Mouse (Mus musculus): Measurements from ENCODE around the gene A1cf.

Gene A1cf

DNA sequence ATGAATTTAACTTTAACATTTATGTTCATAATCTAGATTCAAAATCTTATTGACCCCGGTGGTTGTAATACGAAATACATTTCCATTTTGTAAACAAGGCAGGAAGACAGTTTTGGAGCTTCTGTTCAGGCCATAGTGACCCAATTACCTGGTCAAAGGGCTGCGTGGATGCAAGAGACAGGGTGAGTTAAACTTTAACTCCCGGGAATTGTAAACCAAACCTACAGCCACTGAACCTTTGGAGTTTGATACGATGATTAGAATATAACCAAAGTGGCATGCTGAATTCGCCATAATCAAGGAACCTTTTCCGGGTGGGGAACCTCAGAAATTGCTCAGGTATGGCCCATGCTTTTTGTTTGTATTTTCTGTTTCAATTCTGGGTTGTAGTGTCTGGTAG, at the start of gene A1cf:
Gene A1cf (plus strand): TSS at position 244 of the 400 bp plus-strand sequence.
- DNase-seq (ENCODE audit: low spot score) = no peak

DNA sequence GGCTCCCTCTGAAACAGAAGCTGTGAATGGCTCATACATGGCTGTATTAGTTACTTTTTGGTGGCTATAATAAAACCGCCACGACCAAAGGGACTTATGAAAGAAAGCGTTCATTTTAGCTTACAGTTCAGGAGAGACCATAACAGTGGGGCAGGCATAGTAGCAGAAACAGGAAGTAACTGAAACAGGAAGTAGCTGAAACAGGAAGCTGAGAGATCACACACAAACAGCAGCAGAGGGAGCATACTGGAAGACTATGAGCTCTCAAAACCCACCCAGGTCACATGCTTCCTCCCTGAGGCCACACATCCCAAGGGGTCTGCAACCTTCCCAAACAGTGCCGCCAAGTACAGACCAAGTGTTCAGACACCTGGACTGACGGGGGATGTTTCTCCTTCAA, 34.3 kb upstream of the A1cf start:
- no peak for DNase-seq (ENCODE audit: low spot score)

DNA sequence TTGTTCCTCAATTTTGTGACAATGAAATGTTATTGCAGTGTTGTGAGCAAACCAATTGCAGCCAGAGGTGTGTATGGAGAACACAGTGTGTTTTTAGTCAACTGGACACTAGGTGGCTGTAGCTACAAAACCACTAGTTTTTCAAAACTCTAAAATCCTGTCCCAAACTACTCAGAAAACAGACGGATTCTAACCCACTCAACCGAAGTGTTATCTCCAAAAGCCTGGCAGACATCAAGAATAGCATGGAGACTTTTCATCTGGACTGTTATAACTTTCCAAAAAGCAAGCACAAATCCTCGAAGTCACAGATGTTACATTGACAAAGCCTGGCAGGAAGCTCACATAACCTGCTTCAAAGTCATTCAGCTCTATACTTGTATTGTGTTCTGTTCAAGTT, 6.7 kb upstream of the A1cf start:
- no peak for DNase-seq (ENCODE audit: low spot score)

DNA sequence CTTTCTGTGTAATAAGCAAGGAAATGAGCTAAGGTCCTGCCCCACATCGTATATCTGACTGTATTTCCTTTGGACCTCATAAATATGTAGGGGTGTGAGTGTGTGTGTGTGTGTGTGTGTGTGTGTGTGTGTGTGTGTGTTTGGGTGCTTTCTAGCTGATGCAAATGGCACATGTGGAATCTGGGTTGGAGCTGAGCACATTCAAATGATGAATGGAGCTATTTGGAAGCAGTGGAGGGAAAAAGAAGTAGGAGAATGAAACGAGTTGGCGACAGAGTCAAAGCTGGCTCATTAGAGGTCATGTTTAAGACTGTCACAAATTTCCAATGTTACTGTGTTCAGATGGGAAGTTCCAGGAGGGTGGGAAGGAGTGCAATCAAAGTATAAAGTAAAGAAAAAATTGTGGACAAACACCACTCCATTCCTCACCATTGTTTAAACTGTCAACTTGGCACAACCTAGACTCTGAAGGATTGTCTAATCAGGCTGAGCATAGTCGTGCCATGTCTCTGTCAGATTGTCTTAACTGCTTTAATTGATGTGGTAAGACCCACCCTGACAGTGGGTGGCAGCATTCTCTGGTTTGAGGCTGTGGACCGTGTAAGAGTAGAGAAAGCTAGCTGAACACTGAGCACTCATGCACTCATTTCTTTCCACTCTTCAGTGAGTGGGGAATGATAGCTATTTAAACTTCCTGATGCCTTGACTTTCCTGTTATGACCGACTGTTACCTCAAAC, 5.9 kb upstream of the A1cf start:
- DNase-seq (ENCODE audit: low spot score) = no peak

DNA sequence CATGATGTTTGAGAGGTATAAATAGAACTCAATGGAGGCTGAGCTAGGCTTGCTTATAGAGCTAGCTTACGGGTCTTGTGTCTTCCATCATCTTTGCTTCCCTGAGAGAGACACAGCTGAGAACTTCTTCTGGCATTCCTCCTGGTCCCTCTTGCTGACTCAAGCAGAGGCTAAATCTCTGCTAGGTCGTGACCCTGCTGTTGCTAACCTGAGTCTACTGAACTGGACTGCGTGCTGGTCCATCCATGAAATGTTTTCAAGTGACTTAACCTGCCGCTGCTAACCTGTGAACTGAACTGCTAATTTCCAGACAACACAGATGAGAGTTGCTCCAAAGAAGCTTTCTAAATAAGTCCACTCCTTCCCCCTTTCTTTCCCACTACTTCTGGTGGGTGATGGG, 3.1 kb upstream of the A1cf start:
- DNase-seq (ENCODE audit: low spot score) = no peak

DNA sequence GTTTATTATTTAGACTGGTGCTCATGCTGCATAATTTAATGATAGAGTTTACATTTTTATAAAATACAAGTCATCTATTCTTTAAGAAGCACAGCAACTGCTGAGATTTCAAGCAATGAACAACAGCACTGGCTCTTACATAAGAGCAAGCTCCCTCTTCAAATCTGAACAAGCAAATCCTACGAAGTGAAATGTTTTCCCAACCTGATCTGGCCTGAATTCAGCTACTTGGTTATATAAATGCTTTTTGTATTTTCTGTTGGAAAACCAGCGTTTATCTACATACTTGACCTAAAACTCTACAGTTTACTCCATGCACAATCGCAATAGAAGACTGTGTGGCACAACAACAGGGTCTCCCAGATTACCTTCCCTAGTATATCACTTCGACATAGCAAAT, 488 bp upstream of the A1cf start:
- no peak for DNase-seq (ENCODE audit: low spot score)

DNA sequence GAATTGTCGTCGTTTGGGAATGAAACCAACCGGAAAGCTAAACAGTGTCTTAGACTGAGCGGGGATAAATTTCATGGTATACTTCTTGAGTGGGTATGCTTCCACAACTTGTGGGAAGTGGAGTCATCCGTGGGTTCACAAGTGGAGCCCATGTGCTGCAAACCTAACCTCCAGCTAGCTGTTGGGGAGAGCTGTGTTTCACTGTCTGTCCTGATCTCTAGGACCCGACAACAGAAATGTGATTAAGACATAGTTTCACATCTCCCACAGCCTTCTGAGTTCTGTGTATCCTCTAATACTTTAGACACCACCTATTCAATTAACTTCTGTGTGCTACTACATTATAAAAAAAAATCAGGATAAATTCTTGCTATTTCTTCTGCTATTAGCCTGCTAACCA, 407 bp downstream of the A1cf start:
- DNase-seq (ENCODE audit: low spot score) = no peak

DNA sequence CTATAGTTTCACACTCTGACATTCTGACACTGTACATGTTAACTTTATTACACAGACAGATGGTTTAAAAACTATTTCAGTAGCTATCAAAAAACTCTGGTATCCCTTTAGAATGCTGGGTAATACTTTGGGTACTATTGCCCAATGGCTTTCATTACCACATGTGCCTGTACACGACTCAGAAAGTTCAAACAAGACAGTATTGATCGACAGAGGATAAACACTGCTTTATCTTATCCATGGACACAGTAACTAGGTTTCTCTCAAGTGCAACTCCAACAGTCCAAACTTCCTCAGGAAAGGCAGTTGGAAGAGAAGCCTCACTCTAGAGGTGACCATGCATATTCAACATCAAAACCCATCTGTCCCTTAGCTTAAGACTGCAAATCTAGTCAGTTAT, 2.8 kb downstream of the A1cf start:
- DNase-seq (ENCODE audit: low spot score) = no peak

DNA sequence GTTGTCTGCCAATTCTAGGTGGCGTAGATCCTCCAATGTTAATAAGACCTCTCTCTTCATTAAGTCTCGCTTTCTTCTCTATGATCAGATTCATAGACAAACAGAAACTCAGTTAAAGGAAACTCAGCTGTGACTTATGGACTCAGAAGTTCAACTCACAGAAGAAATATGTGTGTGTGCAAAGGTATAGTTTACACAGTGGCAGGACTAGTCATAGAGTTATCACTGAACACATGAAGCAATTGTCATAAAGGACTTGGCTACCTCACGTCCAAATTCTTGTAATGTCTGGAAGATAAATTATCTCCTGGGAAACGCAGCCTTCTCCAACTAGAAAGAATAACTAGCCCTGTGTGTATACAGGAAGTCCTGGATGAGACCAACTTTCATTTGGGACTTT, 9.4 kb downstream of the A1cf start:
- no peak for DNase-seq (ENCODE audit: low spot score)

DNA sequence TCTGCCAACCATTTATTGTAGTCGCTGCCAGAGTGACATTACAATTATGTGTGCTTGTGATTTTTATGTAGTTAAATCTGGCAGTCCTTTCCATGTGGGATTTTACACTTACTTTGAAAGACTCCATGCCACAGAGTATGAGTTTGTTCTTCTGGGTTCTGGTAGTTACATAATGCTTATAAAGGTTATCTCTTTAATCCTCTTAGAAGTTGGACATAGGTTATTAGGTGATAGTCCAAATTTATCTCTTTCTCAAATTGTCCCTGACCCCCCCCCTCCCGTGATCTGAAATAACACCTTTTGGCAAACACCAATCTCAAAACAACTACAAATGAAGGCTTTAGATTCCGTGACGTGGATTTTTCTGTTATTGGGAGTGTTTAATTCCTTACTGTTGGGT, 16.0 kb downstream of the A1cf start:
- no peak for DNase-seq (ENCODE audit: low spot score)

DNA sequence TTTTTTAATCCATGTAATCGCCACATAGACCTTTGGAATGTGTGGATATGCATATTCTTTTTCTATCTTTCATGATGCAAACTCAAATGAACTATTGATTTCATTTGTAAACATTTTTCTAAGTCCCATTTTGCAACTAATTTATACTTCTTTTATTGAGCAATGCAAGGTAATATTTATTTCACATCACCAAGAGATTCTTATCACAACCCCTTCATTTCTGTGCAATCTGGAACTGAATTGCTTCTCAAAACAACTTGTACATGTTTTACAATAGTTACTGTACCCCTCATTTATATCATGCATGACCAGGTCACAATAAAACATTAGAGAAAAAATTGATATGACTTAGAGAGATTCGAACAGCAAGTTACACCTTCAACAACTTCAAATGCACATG, 18.7 kb downstream of the A1cf start:
- DNase-seq (ENCODE audit: low spot score) = no peak

DNA sequence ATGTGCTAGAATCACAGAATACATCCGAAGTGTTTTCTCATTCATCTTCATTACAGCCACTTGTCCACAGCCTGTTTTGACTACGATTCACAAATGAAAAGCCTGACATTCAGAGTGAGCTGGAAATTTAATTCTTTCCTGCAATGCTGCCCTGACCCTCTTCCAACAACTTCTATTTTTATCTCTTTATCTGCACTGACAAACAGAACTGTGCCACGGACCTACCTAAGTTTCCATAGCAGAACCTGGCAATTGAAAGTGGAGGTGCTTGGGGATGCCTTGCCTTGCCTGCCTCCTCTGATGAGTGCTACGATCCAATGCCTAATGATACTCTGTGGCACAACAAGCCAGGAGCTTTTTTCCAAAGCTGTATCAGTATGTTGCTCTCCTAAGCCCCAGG, 21.4 kb downstream of the A1cf start:
- no peak for DNase-seq (ENCODE audit: low spot score)

DNA sequence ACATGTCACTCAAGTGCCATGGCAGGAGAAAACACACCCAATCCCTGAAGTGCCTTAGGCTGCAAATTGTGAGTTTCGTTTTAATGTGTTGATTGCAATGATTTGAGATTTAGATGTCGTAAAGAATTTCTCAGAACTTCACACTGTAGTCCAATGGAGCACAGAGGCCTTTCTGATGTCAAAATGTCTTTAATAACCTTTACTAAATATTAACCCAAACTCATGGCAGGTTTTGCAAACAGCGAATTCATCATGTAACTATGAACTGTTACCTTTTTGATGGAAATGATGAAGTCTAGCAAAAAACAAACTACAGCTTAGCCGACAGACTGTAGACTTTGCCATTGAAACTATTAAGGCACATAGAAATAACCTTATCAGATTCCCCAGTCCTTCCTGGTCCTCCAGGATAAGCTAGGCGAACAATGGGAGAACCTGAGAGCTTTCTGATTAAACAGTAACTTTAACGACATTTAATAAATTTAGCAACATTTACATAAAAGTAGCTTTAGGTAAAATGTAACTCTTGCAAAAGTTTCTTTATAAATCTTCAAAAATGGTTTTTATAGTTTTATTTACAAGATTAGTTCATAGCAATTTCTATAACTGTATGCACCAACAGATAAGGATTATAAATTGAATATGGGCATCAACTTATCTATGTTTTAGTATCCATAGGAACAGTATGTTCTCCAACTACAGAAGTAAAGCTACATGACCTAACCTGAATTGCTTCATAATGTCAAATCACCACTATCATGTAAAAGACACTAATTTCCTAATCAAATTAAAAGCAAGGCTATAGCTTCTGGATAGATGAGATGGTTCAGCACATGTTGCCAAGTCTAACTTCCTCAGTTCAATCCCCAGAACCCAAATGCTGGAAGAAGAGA, 22.7 kb downstream of the A1cf start:
- no peak for DNase-seq (ENCODE audit: low spot score)

DNA sequence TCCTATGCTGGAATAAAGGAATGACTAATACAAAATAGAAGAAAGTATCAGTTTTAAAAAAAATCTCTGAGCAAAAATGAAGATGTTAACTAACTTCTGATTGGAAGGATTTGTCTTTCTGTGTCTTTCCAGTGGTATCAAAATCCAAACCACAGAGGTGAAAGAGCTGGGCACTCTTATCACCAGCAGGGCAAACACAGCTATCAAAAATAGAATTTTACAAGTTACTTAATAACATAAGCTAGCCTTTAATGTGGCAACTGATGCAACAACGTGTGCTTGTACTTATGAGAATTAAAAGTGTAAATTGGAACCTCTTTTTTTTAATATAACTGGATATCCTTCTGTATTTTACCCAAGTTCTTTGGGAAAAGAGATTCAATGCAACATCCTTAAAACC, 27.4 kb downstream of the A1cf start:
- DNase-seq (ENCODE audit: low spot score) = no peak

DNA sequence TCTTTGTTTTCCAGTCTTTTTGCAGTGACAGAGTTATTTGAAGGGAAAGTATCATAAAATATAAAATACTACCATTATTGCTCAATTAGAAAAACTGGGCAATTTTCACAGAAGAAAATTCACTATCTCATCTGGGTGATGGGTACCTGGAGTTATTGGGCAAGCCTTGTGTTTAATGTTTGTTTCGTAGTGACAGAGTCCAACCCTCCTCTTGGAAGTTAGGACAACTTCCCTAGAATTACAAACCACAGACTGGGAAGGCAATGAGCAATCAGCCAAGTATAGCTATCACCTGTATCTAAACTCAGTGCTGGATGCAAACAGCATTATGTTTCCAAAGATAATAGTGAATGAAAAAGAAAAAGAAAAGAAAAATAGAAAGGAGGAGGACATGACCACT, 28.1 kb downstream of the A1cf start:
- no peak for DNase-seq (ENCODE audit: low spot score)

DNA sequence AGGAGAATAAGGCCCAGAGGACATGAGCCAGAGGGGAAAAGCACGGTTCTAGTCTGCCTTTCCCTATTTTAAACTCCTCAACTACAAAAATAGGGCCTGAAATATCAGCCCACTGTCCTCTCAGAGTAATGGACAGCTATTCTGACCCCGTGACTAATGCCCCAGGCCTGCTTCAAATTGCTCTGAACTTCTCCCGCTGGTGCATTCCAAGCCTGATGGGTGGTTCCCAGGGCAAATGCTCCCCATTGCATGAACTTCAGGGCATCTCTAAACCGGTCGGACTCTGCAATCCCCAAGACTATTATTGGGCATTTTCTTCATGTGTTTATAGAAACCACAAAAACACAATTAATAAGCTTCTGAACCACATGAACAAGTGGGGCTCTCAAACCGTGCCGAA, 37.1 kb downstream of the A1cf start:
- no peak for DNase-seq (ENCODE audit: low spot score)

DNA sequence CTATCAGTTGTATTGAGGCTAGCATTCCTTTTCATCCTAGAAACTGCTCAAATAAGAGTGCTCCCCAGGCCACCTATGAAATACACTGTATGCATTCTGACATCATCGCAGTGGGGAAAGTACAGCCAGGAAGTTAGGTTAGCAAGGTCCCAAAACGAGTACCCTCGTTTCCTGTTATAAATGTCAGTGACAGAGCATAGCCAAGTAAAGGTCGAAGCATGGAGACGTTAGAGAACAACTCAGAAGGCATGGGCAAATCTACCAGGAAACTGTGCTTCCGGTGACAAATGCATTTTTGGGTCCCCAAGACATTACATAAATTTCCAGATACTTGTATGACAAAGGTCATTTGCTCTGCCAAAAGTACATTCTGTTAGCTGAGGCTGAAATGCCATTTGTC, 41.9 kb downstream of the A1cf start:
- peak; percentile 6 for DNase-seq (ENCODE audit: low spot score)

DNA sequence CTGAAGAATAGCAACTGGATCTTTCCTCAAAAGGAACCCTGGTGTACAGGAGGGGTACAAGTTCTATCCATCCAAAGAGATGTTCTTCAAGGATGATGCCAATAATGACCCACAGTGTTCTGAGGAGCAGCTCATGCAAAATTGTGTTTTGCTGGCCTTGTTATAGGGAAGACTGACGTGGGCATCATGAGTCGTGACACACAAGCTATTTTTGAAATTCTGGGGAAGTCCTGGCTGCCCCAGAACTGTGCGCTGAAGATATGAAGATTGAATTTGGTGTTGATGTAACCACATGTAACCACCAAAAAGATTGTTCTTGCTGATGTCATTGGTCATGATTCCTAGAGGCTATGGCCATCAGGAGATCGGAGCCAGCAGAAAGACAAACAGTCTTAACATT, 45.4 kb downstream of the A1cf start:
- no peak for DNase-seq (ENCODE audit: low spot score)

DNA sequence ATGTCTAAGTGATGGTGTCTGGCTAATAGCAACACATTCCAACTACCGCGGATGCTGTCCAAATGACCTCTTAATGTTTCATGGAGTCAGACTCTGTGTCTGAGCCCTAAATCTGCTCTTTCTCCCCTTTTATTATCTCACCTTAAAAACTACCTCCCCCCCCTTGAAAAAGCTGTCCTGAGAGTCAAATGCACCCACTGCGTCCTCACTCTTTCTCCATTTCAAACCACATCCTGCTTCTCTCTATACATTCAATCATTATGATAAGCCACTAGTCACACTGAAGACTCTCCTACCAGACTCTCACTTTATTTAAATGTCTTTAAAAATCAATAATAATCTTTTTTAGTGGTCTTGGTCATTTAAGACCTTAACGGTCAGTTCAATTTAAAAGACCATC, 51.8 kb downstream of the A1cf start:
- DNase-seq (ENCODE audit: low spot score) = no peak

DNA sequence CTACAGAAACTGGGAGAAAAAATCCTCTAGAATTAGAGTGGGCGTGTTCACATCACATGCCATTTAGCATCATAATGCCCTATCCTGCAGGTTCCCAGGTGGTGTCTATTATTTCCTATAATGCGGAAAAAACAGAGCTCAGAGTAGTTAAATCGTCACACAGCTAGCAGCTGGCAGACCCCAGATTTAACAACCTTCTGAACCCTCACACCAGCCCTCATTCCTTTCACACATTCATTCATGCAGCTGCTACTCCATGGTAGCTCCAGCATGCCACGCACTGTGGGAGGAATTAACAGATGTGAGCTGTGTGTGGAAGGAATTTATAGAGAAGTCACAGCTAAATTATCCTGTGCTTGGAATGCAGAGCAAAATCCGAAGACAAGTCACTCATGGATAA, 53.3 kb downstream of the A1cf start:
- no peak for DNase-seq (ENCODE audit: low spot score)

DNA sequence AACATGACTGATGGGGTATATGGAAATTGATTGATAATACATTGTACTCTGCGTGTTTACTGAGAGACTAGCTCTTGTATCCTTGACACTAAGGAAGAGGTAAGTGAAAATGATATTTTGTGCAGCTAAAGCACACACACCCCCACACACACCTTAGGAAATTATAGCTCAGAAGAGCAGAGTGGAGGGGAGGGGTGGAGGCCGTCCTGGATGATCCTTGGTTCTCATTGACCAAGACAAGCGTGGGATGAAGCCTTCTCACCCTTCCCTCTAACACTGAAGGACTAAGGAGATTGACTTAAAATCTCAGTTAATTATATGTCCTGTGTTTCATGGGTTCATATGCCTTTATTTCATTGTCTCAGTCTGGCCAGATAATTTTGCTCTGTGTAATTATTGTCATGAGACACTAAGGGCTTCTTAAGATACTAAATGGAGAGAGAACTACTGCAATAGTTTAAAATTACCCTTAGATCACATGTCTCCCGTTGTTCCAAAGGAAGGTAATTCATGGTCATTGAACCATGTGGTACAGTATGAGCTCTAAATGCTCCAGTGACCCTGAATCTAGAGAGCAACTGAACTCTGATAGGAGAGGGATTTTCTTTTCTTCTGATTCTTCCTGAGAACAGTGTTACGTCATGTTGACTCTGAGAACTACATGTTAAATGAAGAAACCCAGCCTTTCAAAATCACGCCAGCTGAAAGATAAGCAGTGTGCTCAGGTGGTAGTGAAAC, 55.2 kb downstream of the A1cf start:
- no peak for DNase-seq (ENCODE audit: low spot score)

DNA sequence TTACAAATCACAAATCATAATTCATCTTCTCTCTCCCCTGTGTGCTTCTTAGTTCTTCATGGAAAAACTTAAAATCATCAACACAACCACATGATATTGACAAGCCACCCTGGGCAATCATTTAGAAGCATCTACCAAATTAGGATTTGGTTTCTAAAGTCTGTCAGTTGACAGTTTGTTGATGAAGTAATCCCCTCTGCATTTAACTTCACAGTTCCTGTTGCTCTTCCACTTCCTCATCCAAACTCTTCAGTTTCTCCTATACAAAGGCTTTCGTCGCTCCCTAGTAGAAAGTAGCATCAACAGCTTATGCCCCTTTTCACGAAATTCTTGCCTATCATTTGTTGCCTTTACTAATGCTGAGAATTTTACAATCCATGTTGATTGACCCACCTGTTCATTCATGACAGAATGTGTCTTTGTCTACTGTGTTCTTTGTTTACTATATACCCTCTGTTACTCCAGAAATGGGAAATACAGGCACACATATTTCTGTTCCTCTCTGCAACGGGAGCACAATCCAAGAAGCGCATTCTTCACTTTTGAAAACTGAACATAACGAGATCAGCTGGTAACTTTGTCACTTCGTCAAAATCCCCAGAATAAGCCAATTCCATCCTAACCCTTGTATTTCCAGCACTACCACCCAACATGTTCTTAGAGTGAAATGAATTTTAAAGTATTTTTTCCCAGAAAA, 82.4 kb downstream of the A1cf start:
- DNase-seq (ENCODE audit: low spot score) = no peak
